Mouse (Mus musculus) gastrocnemius, postnatal 25 days (tissue): ENCODE data around the gene Usp6nl. TPM values are rescaled to one million over a fixed set of nuclear protein-coding genes. Genes with fewer than 3 reads are reported as not detected.

ENCODE experiments used
- DNase-seq: peaks from one replicate; pipeline ENCODE4 v3.0.0; 2022
- total RNA-seq, 2 experiments: library from RNA; stranded (reverse); gene quantifications; 1 replicate in 1 of 2; 2 replicates in 1 of 2; pipeline ENCODE4 v1.2.3; 2021

The Usp6nl gene
- total RNA-seq, 2 experiments from 2014 or later = 2.9 to 3.8 TPM

GRCm38 (mm10) chr2:6413723-6414122 is 91.3 kb downstream of the Usp6nl start:
- DNase-seq = no peak

- DNase-seq = no peak
Measured at GRCm38 (mm10) chr2:6414400-6414799, 91.9 kb downstream of the Usp6nl start.

GRCm38 (mm10) chr2:6417158-6417557 is 94.7 kb downstream of the Usp6nl start:
- no peak for DNase-seq

- DNase-seq = no peak
Measured at GRCm38 (mm10) chr2:6423661-6424550, 101.4 kb downstream of the Usp6nl start.

- no peak for DNase-seq
Measured at GRCm38 (mm10) chr2:6424851-6425250, 102.4 kb downstream of the Usp6nl start.

GRCm38 (mm10) chr2:6436085-6436950 is 113.9 kb downstream of the Usp6nl start:
- DNase-seq = no peak

GRCm38 (mm10) chr2:6441688-6442087 is 119.2 kb downstream of the Usp6nl start:
- no peak for DNase-seq

- no peak for DNase-seq
Measured at GRCm38 (mm10) chr2:6442302-6442701, 119.8 kb downstream of the Usp6nl start.

GRCm38 (mm10) chr2:6444015-6444414 is 121.5 kb downstream of the Usp6nl start:
- DNase-seq = no peak

- no peak for DNase-seq
Measured at GRCm38 (mm10) chr2:6444723-6445169, 122.3 kb downstream of the Usp6nl start.

GRCm38 (mm10) chr2:6445858-6446257 is 123.4 kb downstream of the Usp6nl start:
- no peak for DNase-seq

- DNase-seq = no peak
Measured at GRCm38 (mm10) chr2:6448880-6449279, 126.4 kb downstream of the Usp6nl start.

GRCm38 (mm10) chr2:6449656-6450055 is 127.2 kb downstream of the Usp6nl start:
- DNase-seq = no peak

GRCm38 (mm10) chr2:6450544-6450943 is 128.1 kb downstream of the Usp6nl start:
- DNase-seq = no peak

GRCm38 (mm10) chr2:6454941-6455516 is 132.6 kb downstream of the Usp6nl start:
- no peak for DNase-seq

- no peak for DNase-seq
Measured at GRCm38 (mm10) chr2:6459282-6460047, 137.0 kb downstream of the Usp6nl start.

GRCm38 (mm10) chr2:6462306-6462705 is 139.8 kb downstream of the Usp6nl start:
- DNase-seq = no peak

GRCm38 (mm10) chr2:6463772-6464661 is 141.6 kb downstream of the Usp6nl start:
- DNase-seq = no peak

GRCm38 (mm10) chr2:6466396-6466795 is 143.9 kb downstream of the Usp6nl start:
- no peak for DNase-seq

GRCm38 (mm10) chr2:6467318-6467717 is 144.9 kb downstream of the Usp6nl start:
- DNase-seq = no peak

- no peak for DNase-seq
Measured at GRCm38 (mm10) chr2:6469164-6469563, 146.7 kb downstream of the Usp6nl start.
